ENCODE assay signal across 8 mouse cellular contexts in the genomic region with DNA sequence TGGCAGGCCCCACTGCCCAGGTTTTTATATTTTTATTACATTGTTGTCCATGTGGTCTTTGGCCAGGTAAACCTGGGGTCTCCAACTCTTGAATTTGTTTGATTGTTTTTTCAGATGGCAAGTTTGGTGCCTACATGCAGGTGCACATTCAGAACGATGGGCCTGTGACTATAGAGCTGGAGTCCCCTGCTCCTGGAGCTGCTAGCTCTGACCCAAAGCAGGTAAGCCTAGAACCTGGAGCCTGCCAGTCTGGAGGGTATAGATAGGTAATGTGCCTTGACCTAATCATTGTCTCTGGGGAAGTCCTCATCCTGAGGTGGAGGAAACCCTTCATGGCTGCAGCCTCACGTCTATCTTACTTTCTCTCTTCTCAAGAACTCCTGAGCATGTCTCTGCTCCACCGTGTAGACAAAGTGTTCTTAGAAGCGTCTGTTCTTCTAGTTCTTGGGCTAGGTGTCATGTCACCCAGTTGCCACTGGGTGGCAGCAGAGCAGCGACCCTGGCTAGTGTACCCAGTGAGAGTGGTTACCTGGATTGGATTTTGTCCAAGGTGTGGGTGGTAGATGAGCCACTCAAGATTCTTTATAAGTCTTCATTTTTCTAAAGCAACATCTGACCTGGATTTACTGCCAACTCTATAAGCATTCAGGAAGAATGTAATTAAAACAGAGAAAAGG. TPM values are rescaled to one million over a fixed set of nuclear protein-coding genes. Genes with fewer than 3 reads are reported as not detected.
DNase-seq lines count a peak whose midpoint lies in the region; ATAC-seq and TF ChIP-seq lines count a peak whose summit lies in the region.

No protein-coding gene starts in this region.

- ATAC-seq in intestine, postnatal 0 days: no peak
- ATAC-seq in midbrain, embryonic 12.5 days (ENCODE audit: low FRiP score, low read depth): peak; percentile 74

- no peak overlapping the region for H3K4me2 ChIP-seq in intestine, postnatal 0 days (replicated peaks; ENCODE audit: low read depth)
- H3K4me2 ChIP-seq in midbrain, embryonic 12.5 days (replicated peaks): no peak overlapping the region

- no peak overlapping the region for H3K27ac ChIP-seq in intestine, postnatal 0 days (ENCODE audit: low read depth, low read length)
- H3K27ac ChIP-seq in midbrain, embryonic 12.5 days (replicated peaks): no peak overlapping the region

- intact Hi-C loops in left cerebral cortex, postnatal 10 days (cut with DNase I): loop anchor here (5.0 to 10.0 kb wide), 2 partner anchors 249 to 952 kb away; no protein-coding TSS in a partner anchor

- 15% methylated on average over 5 of the region's 5 CpGs for WGBS in intestine, postnatal 0 days
- 27% methylated on average over 5 of the region's 5 CpGs for WGBS in midbrain, embryonic 12.5 days

- no peaks in the 10 kb centered on the region for H3K27me3 ChIP-seq in intestine, postnatal 0 days (replicated peaks; ENCODE audit: control insufficient read depth, insufficient read depth, low read length)
- no peaks in the 10 kb centered on the region for H3K27me3 ChIP-seq in midbrain, embryonic 12.5 days

- no peaks in the 10 kb centered on the region for H3K36me3 ChIP-seq in intestine, postnatal 0 days (ENCODE audit: control insufficient read depth, insufficient read depth)
- H3K36me3 ChIP-seq in midbrain, embryonic 12.5 days: no peaks in the 10 kb centered on the region

- H3K9me3 ChIP-seq in intestine, postnatal 0 days (ENCODE audit: control insufficient read depth): no peaks in the 10 kb centered on the region
- H3K9me3 ChIP-seq in midbrain, embryonic 12.5 days: no peaks in the 10 kb centered on the region

- H3K4me3 ChIP-seq in intestine, postnatal 0 days (ENCODE audit: low read depth, low read length): no peak overlapping the region
- H3K4me3 ChIP-seq in midbrain, embryonic 12.5 days: no peak overlapping the region

- no peaks in the 10 kb centered on the region for H3K4me1 ChIP-seq in intestine, postnatal 0 days (replicated peaks; ENCODE audit: control insufficient read depth, insufficient read depth, low read length)
- H3K4me1 ChIP-seq in midbrain, embryonic 12.5 days: peaks cover 5% of the 10 kb centered on the region; the same call in 1 of the 2 replicates

- peak; percentile 25 to 35 for DNase-seq in urinary bladder, adult 18-20 months (ENCODE audit: low spot score in 2 of 2)
- no peak for DNase-seq in urinary bladder, postnatal 10 days (ENCODE audit: low spot score)
- peak; percentile 63 to 68 for DNase-seq in cerebellum, postnatal 36 days
- peak; percentile 55 to 76 for DNase-seq in frontal cortex, postnatal 36 days (ENCODE audit: low spot score in 2 of 2)
- DNase-seq in left cerebral cortex, postnatal 10 days (ENCODE audit: extremely low spot score in 1 of 2, low spot score in 2 of 2): peak; percentile 66 to 79
- DNase-seq in spleen, postnatal 36 days (ENCODE audit: low spot score in 2 of 2): peak; percentile 11 to 27

- TF ChIP-seq CTCF in intestine, postnatal 0 days (IDR thresholded peaks at IDR 0.05; ENCODE audit: low read depth): peak; percentile 97

- no peak overlapping the region for H3K9ac ChIP-seq in intestine, postnatal 0 days (ENCODE audit: low read depth, low read length)
- no peak overlapping the region for H3K9ac ChIP-seq in midbrain, embryonic 12.5 days (replicated peaks)

RNA-seq across cellular contexts. Expression of a gene that starts 36.1 kb away (rescaled TPM):
- 31.6 and 32.6 TPM in 2 replicates for polyA plus RNA-seq in intestine, postnatal 0 days (2015; fragmentation: Nextera tagmentation; extraction: Ambion mirVana)
- 10 to 100 TPM; 56.4 to 61.0 TPM for total RNA-seq in left cerebral cortex, postnatal 10 days (2021)
- 36.6 and 39.9 TPM in 2 replicates for polyA plus RNA-seq in midbrain, embryonic 12.5 days (2016; fragmentation: Nextera tagmentation; extraction: Ambion mirVana)

RNA-seq across cellular contexts. Expression of a gene that starts 41.9 kb away (rescaled TPM):
- 48.0 and 51.8 TPM in 2 replicates for polyA plus RNA-seq in intestine, postnatal 0 days (2015; fragmentation: Nextera tagmentation; extraction: Ambion mirVana)
- total RNA-seq in left cerebral cortex, postnatal 10 days (2021): 10 to 100 TPM; 41.9 to 51.2 TPM
- 38.4 and 48.4 TPM in 2 replicates for polyA plus RNA-seq in midbrain, embryonic 12.5 days (2016; fragmentation: Nextera tagmentation; extraction: Ambion mirVana)
